In genomic region chr6:143151081-143151995, GRCm38 (mm10) we compare ENCODE assay signal across 8 mouse cellular contexts. TPM values are rescaled to one million over a fixed set of nuclear protein-coding genes. Genes with fewer than 3 reads are reported as not detected.
DNase-seq lines count a peak whose midpoint lies in the region; ATAC-seq and TF ChIP-seq lines count a peak whose summit lies in the region.
"Not testable (repeated sequence)": the region's sequence is repeated elsewhere in the genome, so short reads cannot be mapped to it uniquely, and the experiment has no call there.

No protein-coding gene starts in this region.

- not testable (repeated sequence) for H3ac ChIP-seq in myocyte (ENCODE audit: control insufficient read depth, insufficient read length)

- not testable (repeated sequence) for H3K4me3 ChIP-seq in G1E (ENCODE audit: low read depth, low read length); kidney, embryonic 15.5 days (replicated peaks); myocyte

- not testable (repeated sequence) for H3K27me3 ChIP-seq in G1E (ENCODE audit: insufficient read depth, low read length); kidney, embryonic 15.5 days; myocyte (ENCODE audit: control insufficient read depth, insufficient read depth, insufficient read length); splenic B cell, adult 2 months (ENCODE audit: control insufficient read depth, insufficient read depth, low read length, poor library complexity, severe bottlenecking)

- peak overlapping the region; percentile 80 for H3K27ac ChIP-seq in kidney, embryonic 15.5 days

- not testable (repeated sequence) for H3K9me3 ChIP-seq in G1E (replicated peaks); kidney, embryonic 15.5 days (replicated peaks)

- DNase-seq in 416B (ENCODE audit: low read depth) (peak; percentile 66), liver (peak; percentile 37)
- DNase-seq in G1E (ENCODE audit: low spot score): not testable (repeated sequence)
- peak; percentile 67 for DNase-seq in splenic B cell, adult 2 months (ENCODE audit: low read depth, low spot score)
- DNase-seq in thymus, postnatal 36 days: peak; percentile 58 to 70

- not testable (repeated sequence) for H3K4me2 ChIP-seq in kidney, embryonic 15.5 days
- H3K4me2 ChIP-seq in myocyte (ENCODE audit: low read depth): peak overlapping the region; percentile 43

- WGBS in kidney, embryonic 15.5 days: 74% methylated on average over 10 of the region's 10 CpGs

- TF ChIP-seq POLR2A in myocyte (IDR thresholded peaks at IDR 0.05; ENCODE audit: insufficient read length, low read depth): not testable (repeated sequence)

- not testable (repeated sequence) for H3K79me2 ChIP-seq in myocyte (ENCODE audit: control insufficient read depth, insufficient read depth)

- not testable (repeated sequence) for H3K9ac ChIP-seq in kidney, embryonic 15.5 days

- H3K4me1 ChIP-seq in G1E (ENCODE audit: insufficient read depth, low read depth, low read length): peaks cover 60% of the 10 kb centered on the region
- peaks cover 70% of the 10 kb centered on the region for H3K4me1 ChIP-seq in kidney, embryonic 15.5 days

- ATAC-seq in G1E (ENCODE audit: extremely low read depth, insufficient number of reproducible peaks, low FRiP score, poor library complexity, severe bottlenecking): 0 out of 2 replicates have a peak, but pooled peaks have one; percentile 36
- 0 out of 2 replicates have a peak, but pooled peaks have one; percentile 36 for ATAC-seq in granulocyte monocyte progenitor cell, adult 5-6 weeks (replicated peaks; ENCODE audit: poor library complexity, severe bottlenecking)
- not testable (repeated sequence) for ATAC-seq in kidney, embryonic 15.5 days (replicated peaks; ENCODE audit: low FRiP score)

- not testable (repeated sequence) for TF ChIP-seq CTCF in G1E (IDR thresholded peaks at IDR 0.05; ENCODE audit: low read depth, low read length)

- not testable (repeated sequence) for H3K36me3 ChIP-seq in G1E (replicated peaks); kidney, embryonic 15.5 days; myocyte (ENCODE audit: control insufficient read depth, insufficient read depth); splenic B cell, adult 2 months (ENCODE audit: control insufficient read depth, insufficient read depth, low read length, poor library complexity, severe bottlenecking)

RNA-seq across cellular contexts. Expression of gene Etnk1, which starts 15.7 kb away (rescaled TPM):
- total RNA-seq in G1E (2014; fragmentation: Nextera tagmentation) (199 and 208 TPM in 2 replicates), G1E (2017) (268 and 281 TPM in 2 replicates)
- polyA plus RNA-seq in G1E (2012) (28.4 and 46.1 TPM in 2 replicates), myocyte (2012; fragmentation: generic; extraction: Trizol) (6.6 TPM)
- 38.0 and 47.4 TPM in 2 replicates for total RNA-seq in granulocyte monocyte progenitor cell, adult 5-6 weeks (2014; fragmentation: Nextera tagmentation)
- total RNA-seq in granulocyte monocyte progenitor cell, adult 5-6 weeks (2017): 54.0 and 54.3 TPM in 2 replicates
- polyA plus RNA-seq in kidney, embryonic 15.5 days (2015; fragmentation: Nextera tagmentation; extraction: Ambion mirVana): 26.4 and 28.2 TPM in 2 replicates

RNA-seq across cellular contexts. Expression of gene C2cd5, which starts 51.4 kb away (rescaled TPM):
- total RNA-seq in G1E (2014; fragmentation: Nextera tagmentation) (137 and 149 TPM in 2 replicates), G1E (2017) (44.0 and 49.8 TPM in 2 replicates)
- polyA plus RNA-seq in G1E (2012) (12.4 and 16.8 TPM in 2 replicates), myocyte (2012; fragmentation: generic; extraction: Trizol) (6.4 TPM)
- 80.3 and 105 TPM in 2 replicates for total RNA-seq in granulocyte monocyte progenitor cell, adult 5-6 weeks (2014; fragmentation: Nextera tagmentation)
- 50.8 and 51.8 TPM in 2 replicates for total RNA-seq in granulocyte monocyte progenitor cell, adult 5-6 weeks (2017)
- 31.5 and 34.3 TPM in 2 replicates for polyA plus RNA-seq in kidney, embryonic 15.5 days (2015; fragmentation: Nextera tagmentation; extraction: Ambion mirVana)
